Comparison of ENCODE assay signal across 8 mouse cellular contexts in genomic region chr14:104453824-104454223, GRCm38 (mm10). TPM values are rescaled to one million over a fixed set of nuclear protein-coding genes. Genes with fewer than 3 reads are reported as not detected.
DNase-seq lines count a peak whose midpoint lies in the region; ATAC-seq lines count a peak whose summit lies in the region.

No protein-coding gene starts in this region.

- H3K9ac ChIP-seq in heart, embryonic 11.5 days (ENCODE audit: low read depth, low read length), result no peak overlapping the region
- no peak overlapping the region for H3K9ac ChIP-seq in neural tube, embryonic 11.5 days (ENCODE audit: low read length)

- H3K36me3 ChIP-seq in heart, embryonic 10.5 days, result no peaks in the 10 kb centered on the region
- H3K36me3 ChIP-seq in heart, embryonic 11.5 days (ENCODE audit: control insufficient read depth, insufficient read depth, low read length), result no peaks in the 10 kb centered on the region
- H3K36me3 ChIP-seq in neural tube, embryonic 11.5 days (ENCODE audit: control insufficient read depth, insufficient read depth, low read length), result no peaks in the 10 kb centered on the region

- DNase-seq in heart, embryonic 10.5 days (ENCODE audit: low spot score), result peak; percentile 83
- peak; percentile 76 for DNase-seq in thymus, postnatal 4 days
- DNase-seq in thymus, postnatal 25 days, result no peak
- DNase-seq in forelimb bud, embryonic 11.5 days (ENCODE audit: low read depth, low spot score), result peak; percentile 90
- DNase-seq in neural tube, embryonic 11.5 days (ENCODE audit: low spot score), result peak; percentile 79
- no peak for DNase-seq in layer of hippocampus, adult 9-11 months

- H3K4me2 ChIP-seq in heart, embryonic 11.5 days, result no peak overlapping the region
- no peak overlapping the region for H3K4me2 ChIP-seq in neural tube, embryonic 11.5 days (ENCODE audit: low read depth)

- no peak overlapping the region for H3K27ac ChIP-seq in heart, embryonic 10.5 days
- H3K27ac ChIP-seq in heart, embryonic 11.5 days (ENCODE audit: low read depth, low read length), result no peak overlapping the region
- H3K27ac ChIP-seq in neural tube, embryonic 11.5 days (ENCODE audit: low read depth, low read length), result no peak overlapping the region

- no peaks in the 10 kb centered on the region for H3K9me3 ChIP-seq in heart, embryonic 10.5 days
- H3K9me3 ChIP-seq in heart, embryonic 11.5 days (replicated peaks; ENCODE audit: control insufficient read depth, low read length), result no peaks in the 10 kb centered on the region
- H3K9me3 ChIP-seq in neural tube, embryonic 11.5 days (ENCODE audit: control insufficient read depth, low read length), result no peaks in the 10 kb centered on the region

- no peak for ATAC-seq in heart, embryonic 11.5 days (replicated peaks; ENCODE audit: insufficient number of reproducible peaks, low FRiP score, low TSS enrichment)
- ATAC-seq in neural tube, embryonic 11.5 days (ENCODE audit: insufficient read depth, low FRiP score, low TSS enrichment), result no peak
- no peak for ATAC-seq in erythroblast, adult 5-6 weeks (replicated peaks; ENCODE audit: low FRiP score, poor library complexity, severe bottlenecking)

- no peak overlapping the region for H3K4me3 ChIP-seq in heart, embryonic 10.5 days
- H3K4me3 ChIP-seq in heart, embryonic 11.5 days (ENCODE audit: low read depth, low read length), result no peak overlapping the region
- H3K4me3 ChIP-seq in neural tube, embryonic 11.5 days (ENCODE audit: low read depth, low read length), result no peak overlapping the region

- WGBS in heart, embryonic 10.5 days, result 13% methylated on average over 4 of the region's 4 CpGs
- 11% methylated on average over 4 of the region's 4 CpGs for WGBS in heart, embryonic 11.5 days (ENCODE audit: insufficient replicate concordance)
- WGBS in neural tube, embryonic 11.5 days, result 19% methylated on average over 4 of the region's 4 CpGs

- H3K27me3 ChIP-seq in heart, embryonic 10.5 days (ENCODE audit: insufficient read depth, poor library complexity, severe bottlenecking), result peaks cover 38% of the 10 kb centered on the region
- H3K27me3 ChIP-seq in heart, embryonic 11.5 days (ENCODE audit: control insufficient read depth, insufficient read depth, low read length), result peaks cover 20% of the 10 kb centered on the region
- peaks cover 17% of the 10 kb centered on the region for H3K27me3 ChIP-seq in neural tube, embryonic 11.5 days (ENCODE audit: control insufficient read depth, insufficient read depth, low read length)

- no peaks in the 10 kb centered on the region for H3K4me1 ChIP-seq in heart, embryonic 10.5 days
- H3K4me1 ChIP-seq in heart, embryonic 11.5 days (ENCODE audit: control insufficient read depth, insufficient read depth, low read length), result no peaks in the 10 kb centered on the region
- 0 out of 2 replicates have a peak, but pooled peaks cover 3% of the 10 kb centered on the region for H3K4me1 ChIP-seq in neural tube, embryonic 11.5 days (ENCODE audit: control insufficient read depth, insufficient read depth, low read length)

RNA-seq across cellular contexts. Expression of gene Pou4f1, which starts 14.0 kb away (rescaled TPM):
- polyA plus RNA-seq in heart, embryonic 10.5 days (2016; fragmentation: Nextera tagmentation; extraction: Ambion mirVana), result 0.20 and 1.0 TPM in 2 replicates
- polyA plus RNA-seq in heart, embryonic 11.5 days (2014; fragmentation: Nextera tagmentation; extraction: Ambion mirVana), result 0.04 and 0.07 TPM in 2 replicates
- polyA plus RNA-seq in neural tube, embryonic 11.5 days (2014; fragmentation: Nextera tagmentation; extraction: Ambion mirVana), result 79.6 and 96.7 TPM in 2 replicates
- total RNA-seq in erythroblast, adult 5-6 weeks (2015; ENCODE audit: low replicate concordance), result not detected in 2 replicates
- total RNA-seq in erythroblast, adult 5-6 weeks (2017; ENCODE audit: low replicate concordance), result not detected in 2 replicates

Comparison
In these comparisons a context has a peak if more than half of its experiments do, and no peak if none do; other contexts are left out.
1. DNase-seq: peak in heart, embryonic 10.5 days (single experiment), thymus, postnatal 4 days (single experiment), forelimb bud, embryonic 11.5 days (single experiment) and neural tube, embryonic 11.5 days (single experiment); none in thymus, postnatal 25 days (single experiment) and layer of hippocampus, adult 9-11 months (single experiment).
2. RNA of gene Pou4f1, which starts 14.0 kb away (polyA plus RNA-seq): 79.6 to 96.7 TPM in neural tube, embryonic 11.5 days; 0.20 to 1.0 TPM in heart, embryonic 10.5 days and 0.04 to 0.07 TPM in heart, embryonic 11.5 days; every median in the first group is over 10 times any median in the second.